Mouse (Mus musculus) intestine, embryonic 16.5 days (tissue): ENCODE measurements around the gene Trmt5. TPM values are rescaled to one million over a fixed set of nuclear protein-coding genes. Genes with fewer than 3 reads are reported as not detected.

ENCODE experiments used
- ATAC-seq: fragments of 200-750 bp; cut with Nextera tagmentation; 2 replicates; pipeline ENCODE4 v1.8.0; 2017; ENCODE audit warnings: moderate TSS enrichment, moderate library complexity
- H3K27ac ChIP-seq: fragments of 300-500 bp; sonication (generic); 2 replicates; pipeline ENCODE4 v1.5.1; 2014; ENCODE audit warnings: mild to moderate bottlenecking, low read length
- H3K27me3 ChIP-seq: fragments of 300-500 bp; sonication (generic); replicated peaks from 2 replicates; pipeline ENCODE4 v1.6.1; 2014; ENCODE audit warnings: low read length, control low read depth, mixed read lengths; ENCODE audit not compliant: control insufficient read depth, insufficient read depth
- H3K36me3 ChIP-seq: fragments of 300-500 bp; sonication (generic); 2 replicates; pipeline ENCODE4 v1.6.1; 2014; ENCODE audit warnings: low read length, control low read depth; ENCODE audit not compliant: control insufficient read depth, insufficient read depth
- H3K4me1 ChIP-seq: fragments of 300-500 bp; sonication (generic); 2 replicates; pipeline ENCODE4 v1.6.1; 2014; ENCODE audit warnings: low read length, control low read depth, mixed read lengths; ENCODE audit not compliant: control insufficient read depth, insufficient read depth
- H3K4me2 ChIP-seq: fragments of 300-500 bp; sonication (generic); 2 replicates; pipeline ENCODE4 v1.6.1; 2014; ENCODE audit warnings: low read depth, low read length, control low read depth
- H3K4me3 ChIP-seq: fragments of 300-500 bp; sonication (generic); 2 replicates; pipeline ENCODE4 v1.5.1; 2014; ENCODE audit warnings: mild to moderate bottlenecking, low read length
- H3K9ac ChIP-seq: fragments of 300-500 bp; sonication (generic); 2 replicates; pipeline ENCODE4 v1.6.1; 2014; ENCODE audit warnings: low read depth, low read length
- H3K9me3 ChIP-seq: fragments of 300-500 bp; sonication (generic); 2 replicates; pipeline ENCODE4 v1.6.1; 2016; ENCODE audit warnings: low read length, control low read depth; ENCODE audit not compliant: control insufficient read depth
- WGBS: fragments of 180-500 bp; shearing (Covaris S2); extraction: QIAGEN DNeasy Blood & Tissue Kit; methylation state at CpG from one replicate; pipeline ENCODE4 v1.1.7; 2014; 5-methylcytosine and 5-hydroxymethylcytosine counted together
- polyA plus RNA-seq: library from polyadenylated mRNA; unstranded; fragments of >200 nt; fragmentation: Nextera tagmentation; extraction: Ambion mirVana; gene quantifications from 2 replicates; pipeline ENCODE4 v1.2.1, GENCODE M21; 2015

The Trmt5 gene
- polyA plus RNA-seq, 1 experiment from 2014 or later: 16.4 TPM

GRCm38 (mm10) chr12:73255006-73255405 is 31.5 kb downstream of the Trmt5 start:
- no peak overlapping the region for H3K9ac ChIP-seq
- 72% methylated on average over 2 of the region's 2 CpGs for WGBS
- no peak overlapping the region for H3K27ac ChIP-seq
- H3K27me3 ChIP-seq: no peaks in the 10 kb centered on the region
- H3K4me3 ChIP-seq: no peak overlapping the region
- H3K4me2 ChIP-seq: no peak overlapping the region
- no peaks in the 10 kb centered on the region for H3K9me3 ChIP-seq
- H3K4me1 ChIP-seq: no peaks in the 10 kb centered on the region
- no peak for ATAC-seq
- H3K36me3 ChIP-seq: no peaks in the 10 kb centered on the region

GRCm38 (mm10) chr12:73245687-73246086 is 40.8 kb downstream of the Trmt5 start:
- Histone ChIP-seq H3K4me1 (0 out of 2 replicates have a peak, but pooled peaks cover 2% of the 10 kb centered on the region), H3K27me3 (no peaks in the 10 kb centered on the region), H3K9ac (no peak overlapping the region), H3K36me3 (no peaks in the 10 kb centered on the region), H3K9me3 (no peaks in the 10 kb centered on the region), H3K4me3 (no peak overlapping the region), H3K27ac (no peak overlapping the region), H3K4me2 (no peak overlapping the region)
- 67% methylated on average over 5 of the region's 5 CpGs for WGBS
- ATAC-seq: no peak

- 49% methylated on average over 10 of the region's 10 CpGs for WGBS
- peak; percentile 5; the same call in 1 of the 2 replicates for ATAC-seq
- Histone ChIP-seq H3K36me3 (no peaks in the 10 kb centered on the region), H3K4me1 (0 out of 2 replicates have a peak, but pooled peaks cover 2% of the 10 kb centered on the region), H3K9ac (no peak overlapping the region), H3K27me3 (no peaks in the 10 kb centered on the region), H3K4me3 (no peak overlapping the region), H3K4me2 (no peak overlapping the region), H3K9me3 (no peaks in the 10 kb centered on the region), H3K27ac (no peak overlapping the region)
Measured at GRCm38 (mm10) chr12:73241960-73242359, 44.5 kb downstream of the Trmt5 start.

- no peak overlapping the region for H3K4me3 ChIP-seq
- no peak overlapping the region for H3K27ac ChIP-seq
- no peaks in the 10 kb centered on the region for H3K27me3 ChIP-seq
- ATAC-seq: no peak
- no peak overlapping the region for H3K9ac ChIP-seq
- no peaks in the 10 kb centered on the region for H3K36me3 ChIP-seq
- H3K9me3 ChIP-seq: no peaks in the 10 kb centered on the region
- no peak overlapping the region for H3K4me2 ChIP-seq
- 66% methylated on average over 2 of the region's 2 CpGs for WGBS
- no peaks in the 10 kb centered on the region for H3K4me1 ChIP-seq
Measured at GRCm38 (mm10) chr12:73232586-73232985, 53.9 kb downstream of the Trmt5 start.

GRCm38 (mm10) chr12:73231552-73231951 is 55.0 kb downstream of the Trmt5 start:
- no peaks in the 10 kb centered on the region for H3K36me3 ChIP-seq
- no peak overlapping the region for H3K9ac ChIP-seq
- H3K4me1 ChIP-seq: no peaks in the 10 kb centered on the region
- no peak overlapping the region for H3K4me3 ChIP-seq
- no peak overlapping the region for H3K27ac ChIP-seq
- no peaks in the 10 kb centered on the region for H3K9me3 ChIP-seq
- H3K27me3 ChIP-seq: no peaks in the 10 kb centered on the region
- ATAC-seq: no peak
- H3K4me2 ChIP-seq: no peak overlapping the region

GRCm38 (mm10) chr12:73230196-73230595 is 56.3 kb downstream of the Trmt5 start:
- no peaks in the 10 kb centered on the region for H3K4me1 ChIP-seq
- H3K9ac ChIP-seq: no peak overlapping the region
- no peak overlapping the region for H3K4me2 ChIP-seq
- no peak overlapping the region for H3K4me3 ChIP-seq
- ATAC-seq: no peak
- no peaks in the 10 kb centered on the region for H3K9me3 ChIP-seq
- H3K36me3 ChIP-seq: no peaks in the 10 kb centered on the region
- no peaks in the 10 kb centered on the region for H3K27me3 ChIP-seq
- no peak overlapping the region for H3K27ac ChIP-seq

Other genes starting within 250 kb of the Trmt5 start
- not detected in 2 replicates for gene Six1, start 232.8 kb downstream of the Trmt5 start, polyA plus RNA-seq
- 0.20 and 0.24 TPM in 2 replicates for gene Six4, start 173.3 kb downstream of the Trmt5 start, polyA plus RNA-seq
- gene Mnat1, start 163.0 kb downstream of the Trmt5 start, polyA plus RNA-seq: 21.0 and 21.1 TPM in 2 replicates
- 7.7 and 11.3 TPM in 2 replicates for gene Slc38a6, start 69 bp upstream of the Trmt5 start, polyA plus RNA-seq